Mouse (Mus musculus) ES-Bruce4 (cell line): ENCODE results near the gene Vmn2r10. TPM values are rescaled to one million over a fixed set of nuclear protein-coding genes. Genes with fewer than 3 reads are reported as not detected.
"Not testable (repeated sequence)": the region's sequence is repeated elsewhere in the genome, so short reads cannot be mapped to it uniquely, and the experiment has no call there.

ENCODE experiments used
- H3K27ac ChIP-seq: 2 replicates; pipeline ENCODE4 v1.5.1; 2012; ENCODE audit warnings: low read length, inconsistent platforms; ENCODE audit not compliant: insufficient read depth
- H3K27me3 ChIP-seq: 2 replicates; pipeline ENCODE4 v1.6.1; 2012; ENCODE audit warnings: mild to moderate bottlenecking, low read length, inconsistent platforms; ENCODE audit not compliant: control insufficient read depth, poor library complexity, insufficient read depth, severe bottlenecking
- H3K36me3 ChIP-seq: 2 replicates; pipeline ENCODE4 v1.6.1; 2012; ENCODE audit warnings: inconsistent platforms, mild to moderate bottlenecking, low read length, moderate library complexity; ENCODE audit not compliant: control insufficient read depth, poor library complexity, insufficient read depth, severe bottlenecking
- H3K4me1 ChIP-seq: one replicate; pipeline ENCODE4 v1.8.1; 2011; ENCODE audit warnings: low read length; ENCODE audit not compliant: control insufficient read depth, insufficient read depth
- H3K4me3 ChIP-seq: 2 replicates; pipeline ENCODE4 v1.5.1; 2011; ENCODE audit warnings: low read depth, mild to moderate bottlenecking, low read length
- H3K9ac ChIP-seq: 2 replicates; pipeline ENCODE4 v1.6.1; 2012; ENCODE audit warnings: low read depth, mild to moderate bottlenecking, inconsistent platforms; ENCODE audit not compliant: poor library complexity, severe bottlenecking
- H3K9me3 ChIP-seq: replicated peaks from 2 replicates; pipeline ENCODE4 v1.6.1; 2012; ENCODE audit warnings: mild to moderate bottlenecking, low read length, inconsistent platforms; ENCODE audit not compliant: control insufficient read depth, poor library complexity, insufficient read depth, severe bottlenecking
- CTCF ChIP-seq: IDR thresholded peaks from one replicate; pipeline ENCODE4 v1.8.1; 2011; ENCODE audit warnings: low read depth, low read length
- EP300 ChIP-seq: IDR thresholded peaks from 2 replicates; pipeline ENCODE4 v1.6.1; 2011; ENCODE audit warnings: low read depth, low read length; ENCODE audit not compliant: insufficient read depth
- POLR2A ChIP-seq: IDR thresholded peaks from one replicate; pipeline ENCODE4 v1.8.1; 2011; ENCODE audit warnings: low read length; ENCODE audit not compliant: insufficient read depth
- polyA plus RNA-seq: library from polyadenylated mRNA; stranded (reverse); fragments of >200 nt; gene quantifications from 2 replicates; pipeline ENCODE4 v1.2.4, GENCODE M21; 2011; ENCODE audit warnings: low read depth; ENCODE audit not compliant: missing spikeins, insufficient read depth, insufficient read length

The Vmn2r10 gene
- polyA plus RNA-seq = 1.1 and 1.2 TPM in 2 replicates

DNA sequence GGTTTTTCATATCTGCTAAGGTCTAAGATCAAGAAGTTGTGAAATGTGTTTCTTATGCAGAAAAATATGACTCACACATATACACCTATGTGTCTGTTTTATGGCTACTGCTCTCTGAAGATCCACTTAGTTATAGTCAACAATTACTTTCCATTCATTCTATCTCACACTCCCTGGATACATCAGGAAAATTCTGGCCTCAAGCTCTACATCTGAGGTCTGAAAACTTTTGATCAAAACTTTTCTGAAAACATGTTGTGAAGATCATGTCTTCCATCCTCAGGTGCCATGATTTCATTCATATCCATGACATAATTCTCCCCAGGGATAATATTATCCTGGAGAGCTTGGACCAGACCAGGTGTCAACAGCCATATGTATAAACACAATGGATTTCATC, at the start of gene Vmn2r10:
Gene Vmn2r10 (minus strand): TSS at position 101 of the 400 bp plus-strand sequence.
- H3K27me3 ChIP-seq, H3K36me3 ChIP-seq, H3K9ac ChIP-seq, H3K27ac ChIP-seq, H3K9me3 ChIP-seq, H3K4me1 ChIP-seq, H3K4me3 ChIP-seq: not testable (repeated sequence)

DNA sequence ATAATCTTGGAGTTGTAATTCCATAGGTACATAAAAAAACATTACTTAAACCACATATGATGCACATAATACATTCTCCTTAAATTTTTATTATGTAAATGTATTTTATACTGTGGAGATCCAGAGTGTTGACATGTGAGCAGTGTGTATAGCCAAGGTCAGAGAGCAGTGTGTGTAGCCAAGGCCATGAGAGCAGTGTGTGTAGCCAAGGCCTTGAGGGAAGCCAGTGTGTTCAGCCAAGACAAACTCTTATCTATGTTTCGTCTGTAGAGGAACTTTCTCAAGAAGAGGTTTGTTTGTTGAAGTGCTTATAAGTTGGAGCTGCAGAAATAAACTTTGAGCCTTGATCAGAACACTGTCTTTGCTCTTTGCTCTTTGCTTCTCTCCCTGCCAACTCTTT, 49.0 kb upstream of the Vmn2r10 start:
- Histone ChIP-seq H3K4me1 (no peaks in the 10 kb centered on the region), H3K27me3 (no peaks in the 10 kb centered on the region), H3K4me3 (no peak overlapping the region), H3K9me3 (no peaks in the 10 kb centered on the region; the same call in 1 of the 2 replicates), H3K9ac (no peak overlapping the region), H3K27ac (no peak overlapping the region), H3K36me3 (no peaks in the 10 kb centered on the region)
- no peak for TF ChIP-seq CTCF
- no peak for TF ChIP-seq POLR2A
- TF ChIP-seq EP300 = no peak

DNA sequence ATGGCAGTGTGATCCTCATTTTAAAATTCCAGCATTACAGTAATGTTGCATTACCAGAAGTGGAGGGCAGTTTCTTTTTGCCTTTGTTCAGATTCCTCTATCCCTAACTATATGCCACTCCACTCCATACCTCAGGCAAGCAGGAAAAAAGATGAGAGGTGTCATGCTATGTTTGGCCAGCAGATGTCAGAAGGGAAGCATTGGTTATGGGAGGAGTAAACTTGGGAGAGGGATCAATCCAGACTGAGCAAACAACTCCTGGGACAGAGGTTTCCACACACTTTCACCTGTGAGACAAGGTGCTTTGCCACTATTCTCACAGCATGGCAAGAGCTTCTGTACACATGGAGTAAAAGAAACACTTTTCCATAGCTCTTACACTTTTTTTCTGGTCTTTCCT, 26.3 kb upstream of the Vmn2r10 start:
- no peaks in the 10 kb centered on the region for H3K36me3 ChIP-seq
- no peak overlapping the region for H3K9ac ChIP-seq
- no peaks in the 10 kb centered on the region for H3K27me3 ChIP-seq
- H3K4me3 ChIP-seq = no peak overlapping the region
- no peak for TF ChIP-seq CTCF
- no peak for TF ChIP-seq POLR2A
- TF ChIP-seq EP300 = no peak
- H3K4me1 ChIP-seq = no peaks in the 10 kb centered on the region
- H3K9me3 ChIP-seq = no peaks in the 10 kb centered on the region
- H3K27ac ChIP-seq = no peak overlapping the region

DNA sequence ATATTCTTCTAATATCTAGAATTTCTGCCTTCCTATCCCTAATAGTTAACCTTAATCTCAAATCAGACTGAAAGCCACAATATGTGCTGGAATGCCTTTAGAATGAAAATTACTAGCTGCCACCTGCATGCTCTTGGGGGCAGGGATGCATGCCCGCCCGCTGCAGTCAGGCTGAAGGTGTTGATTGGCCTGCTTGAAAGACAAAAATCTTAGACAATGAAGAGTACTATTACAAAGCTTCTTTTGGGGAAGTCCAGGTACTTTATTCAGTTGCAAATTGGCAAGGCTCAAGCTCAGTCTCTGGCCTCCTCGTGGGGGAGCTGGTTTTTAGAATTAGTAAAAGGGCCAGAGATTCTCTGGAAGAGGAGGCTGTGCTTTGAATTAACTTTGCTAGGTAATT, 17.4 kb downstream of the Vmn2r10 start:
- Histone ChIP-seq H3K4me3 (no peak overlapping the region), H3K27ac (no peak overlapping the region), H3K9me3 (peaks cover 8% of the 10 kb centered on the region), H3K36me3 (no peaks in the 10 kb centered on the region), H3K4me1 (no peaks in the 10 kb centered on the region), H3K27me3 (no peaks in the 10 kb centered on the region), H3K9ac (no peak overlapping the region)
- TF ChIP-seq POLR2A = no peak
- peak; percentile 83 for TF ChIP-seq EP300

Other genes with a start within 250 kb of the Vmn2r10 start
- gene Rnf212, start 231.5 kb downstream of the Vmn2r10 start, polyA plus RNA-seq = not detected in 2 replicates
- gene Tmed11, start 211.2 kb downstream of the Vmn2r10 start, polyA plus RNA-seq = not detected in 2 replicates
- gene Vmn2r8, start 197.7 kb downstream of the Vmn2r10 start, polyA plus RNA-seq = not detected in 2 replicates
- gene Vmn2r9, start 153.9 kb downstream of the Vmn2r10 start, polyA plus RNA-seq = not detected in 2 replicates
- gene Vmn2r11, start 53.0 kb upstream of the Vmn2r10 start, polyA plus RNA-seq = not detected in 2 replicates
- not detected in 2 replicates for gene Vmn2r12, start 91.4 kb upstream of the Vmn2r10 start, polyA plus RNA-seq
- gene Vmn2r13, start 185.7 kb upstream of the Vmn2r10 start, polyA plus RNA-seq = not detected in 2 replicates
- gene Vmn2r14, start 218.2 kb upstream of the Vmn2r10 start, polyA plus RNA-seq = not detected in 2 replicates